8 mouse cellular contexts compared by ENCODE assay signal in the genomic region with DNA sequence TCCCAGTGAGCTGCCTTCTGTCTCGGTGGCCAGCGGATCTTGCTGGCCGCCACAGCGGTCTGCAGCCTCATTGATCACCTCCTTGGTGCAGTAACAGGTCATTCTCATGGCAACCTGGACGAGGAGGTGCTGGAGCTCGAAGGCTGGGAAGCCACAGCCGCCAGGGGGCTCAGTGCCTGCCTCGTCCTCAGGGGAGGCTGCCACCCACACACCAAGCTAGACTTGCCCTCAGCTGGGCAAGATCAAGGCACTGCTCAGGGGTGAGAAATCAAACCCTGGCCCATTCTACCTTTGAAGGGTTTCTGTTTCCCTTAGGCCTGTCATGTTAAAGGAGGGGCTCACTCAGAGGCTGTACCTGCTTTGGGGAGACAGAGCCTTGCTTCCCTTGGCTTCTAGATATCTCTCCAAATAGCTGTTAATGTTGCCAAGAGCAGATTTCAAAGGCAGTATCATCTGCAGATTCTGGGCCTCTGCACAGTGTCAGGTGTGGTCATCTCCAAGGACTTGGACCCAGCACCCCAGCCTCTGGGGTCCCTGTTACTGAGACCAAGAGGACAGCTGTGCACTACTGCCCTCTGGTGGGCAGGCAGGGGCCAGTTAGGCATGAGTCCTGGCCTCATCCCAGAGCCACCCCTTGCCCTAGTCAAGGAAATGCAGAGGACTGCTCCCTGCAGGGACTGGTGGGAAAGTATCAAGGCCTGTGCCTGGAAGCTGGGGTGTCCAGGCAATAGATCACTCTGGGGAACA. TPM values are rescaled to one million over a fixed set of nuclear protein-coding genes. Genes with fewer than 3 reads are reported as not detected.
DNase-seq lines count a peak whose midpoint lies in the region; ATAC-seq and TF ChIP-seq lines count a peak whose summit lies in the region.

No protein-coding gene starts in this region.

- ATAC-seq in frontal cortex, adult (ENCODE audit: low TSS enrichment): peak; percentile 64; the same call in 1 of the 2 replicates
- ATAC-seq in forebrain, embryonic 14.5 days: peak; percentile 57
- peak; percentile 84 for ATAC-seq in intestine, embryonic 14.5 days (replicated peaks; ENCODE audit: low FRiP score, low TSS enrichment, low read depth)
- peak; percentile 65 for ATAC-seq in lung, postnatal 0 days

- H3K9me3 ChIP-seq in forebrain, embryonic 14.5 days (replicated peaks; ENCODE audit: control insufficient read depth, low read length): no peaks in the 10 kb centered on the region
- H3K9me3 ChIP-seq in intestine, embryonic 14.5 days (ENCODE audit: control insufficient read depth, low read length): no peaks in the 10 kb centered on the region
- H3K9me3 ChIP-seq in lung, postnatal 0 days (ENCODE audit: low read length): no peaks in the 10 kb centered on the region

- H3K27ac ChIP-seq in forebrain, embryonic 14.5 days (ENCODE audit: low read depth, low read length): no peak overlapping the region
- H3K27ac ChIP-seq in intestine, embryonic 14.5 days (ENCODE audit: low read depth): no peak overlapping the region
- H3K27ac ChIP-seq in lung, postnatal 0 days (ENCODE audit: low read length): no peak overlapping the region

- TF ChIP-seq EP300 in lung, postnatal 0 days (IDR thresholded peaks at IDR 0.05): no peak

- no peaks in the 10 kb centered on the region for H3K27me3 ChIP-seq in forebrain, embryonic 14.5 days (replicated peaks; ENCODE audit: control insufficient read depth, insufficient read depth, low read length)
- no peaks in the 10 kb centered on the region for H3K27me3 ChIP-seq in intestine, embryonic 14.5 days (replicated peaks; ENCODE audit: control insufficient read depth, insufficient read depth, low read length)
- no peaks in the 10 kb centered on the region for H3K27me3 ChIP-seq in lung, postnatal 0 days (replicated peaks; ENCODE audit: insufficient read depth, low read length)
- H3K27me3 ChIP-seq in splenic B cell, adult 2 months (ENCODE audit: control insufficient read depth, insufficient read depth, low read length, poor library complexity, severe bottlenecking): no peaks in the 10 kb centered on the region

- WGBS in forebrain, embryonic 14.5 days: 25% methylated on average over 8 of the region's 8 CpGs
- WGBS in intestine, embryonic 14.5 days: 36% methylated on average over 8 of the region's 8 CpGs
- 12% methylated on average over 8 of the region's 8 CpGs for WGBS in lung, postnatal 0 days

- H3K4me1 ChIP-seq in forebrain, embryonic 14.5 days (ENCODE audit: control insufficient read depth, insufficient read depth, low read length): peaks cover 7% of the 10 kb centered on the region
- H3K4me1 ChIP-seq in intestine, embryonic 14.5 days (replicated peaks; ENCODE audit: control insufficient read depth, insufficient read depth, low read length): no peaks in the 10 kb centered on the region
- H3K4me1 ChIP-seq in lung, postnatal 0 days (ENCODE audit: insufficient read depth, low read depth, low read length): no peaks in the 10 kb centered on the region

- DNase-seq in frontal cortex, postnatal 14 days (ENCODE audit: low spot score in 2 of 2): no peak
- peak; percentile 73 for DNase-seq in A20 (ENCODE audit: low read depth, low spot score)
- DNase-seq in adrenal gland, postnatal 14 days: peak; percentile 75
- peak; percentile 62 for DNase-seq in forebrain, embryonic 14.5 days (ENCODE audit: low spot score)
- DNase-seq in intestine, embryonic 14.5 days (ENCODE audit: low spot score): peak; percentile 79
- peak; percentile 61 for DNase-seq in lung, postnatal 0 days (ENCODE audit: low spot score)
- peak; percentile 59 for DNase-seq in splenic B cell, adult 2 months (ENCODE audit: low read depth, low spot score)

- H3K4me2 ChIP-seq in forebrain, embryonic 14.5 days (ENCODE audit: low read length): no peak overlapping the region
- H3K4me2 ChIP-seq in intestine, embryonic 14.5 days (ENCODE audit: low read length): no peak overlapping the region
- H3K4me2 ChIP-seq in lung, postnatal 0 days (replicated peaks; ENCODE audit: low read depth, low read length): no peak overlapping the region

- no peaks in the 10 kb centered on the region for H3K36me3 ChIP-seq in forebrain, embryonic 14.5 days (ENCODE audit: control insufficient read depth, insufficient read depth, low read length)
- H3K36me3 ChIP-seq in intestine, embryonic 14.5 days (ENCODE audit: control insufficient read depth, insufficient read depth, low read length): no peaks in the 10 kb centered on the region
- no peaks in the 10 kb centered on the region for H3K36me3 ChIP-seq in lung, postnatal 0 days (ENCODE audit: insufficient read depth, low read length)
- H3K36me3 ChIP-seq in splenic B cell, adult 2 months (ENCODE audit: control insufficient read depth, insufficient read depth, low read length, poor library complexity, severe bottlenecking): no peaks in the 10 kb centered on the region

- peak; percentile 83 for TF ChIP-seq CTCF in lung, postnatal 0 days (IDR thresholded peaks at IDR 0.05)

- no peak overlapping the region for H3K9ac ChIP-seq in forebrain, embryonic 14.5 days (ENCODE audit: low read length)
- no peak overlapping the region for H3K9ac ChIP-seq in intestine, embryonic 14.5 days (ENCODE audit: low read length)
- no peak overlapping the region for H3K9ac ChIP-seq in lung, postnatal 0 days (replicated peaks; ENCODE audit: low read depth)

- H3K4me3 ChIP-seq in forebrain, embryonic 14.5 days (ENCODE audit: low read depth, low read length): no peak overlapping the region
- H3K4me3 ChIP-seq in intestine, embryonic 14.5 days (ENCODE audit: low read depth, low read length): no peak overlapping the region
- no peak overlapping the region for H3K4me3 ChIP-seq in lung, postnatal 0 days (ENCODE audit: low read depth, low read length)

RNA-seq across cellular contexts. Expression of a gene that starts 18.0 kb away (rescaled TPM):
- total RNA-seq in adrenal gland, postnatal 14 days (2021): 63.2 and 65.9 TPM in 2 replicates
- polyA plus RNA-seq in forebrain, embryonic 14.5 days (2014; fragmentation: Nextera tagmentation; extraction: Ambion mirVana): 94.9 and 113 TPM in 2 replicates
- polyA plus RNA-seq in intestine, embryonic 14.5 days (2014; fragmentation: Nextera tagmentation; extraction: Ambion mirVana): 153 and 166 TPM in 2 replicates
- polyA plus RNA-seq in lung, postnatal 0 days (2015; fragmentation: Nextera tagmentation; extraction: Ambion mirVana): 99.6 and 103 TPM in 2 replicates

RNA-seq across cellular contexts. Expression of a gene that starts 18.0 kb away (rescaled TPM):
- total RNA-seq in adrenal gland, postnatal 14 days (2021): 425 and 429 TPM in 2 replicates
- polyA plus RNA-seq in forebrain, embryonic 14.5 days (2014; fragmentation: Nextera tagmentation; extraction: Ambion mirVana): 330 and 443 TPM in 2 replicates
- 428 and 448 TPM in 2 replicates for polyA plus RNA-seq in intestine, embryonic 14.5 days (2014; fragmentation: Nextera tagmentation; extraction: Ambion mirVana)
- polyA plus RNA-seq in lung, postnatal 0 days (2015; fragmentation: Nextera tagmentation; extraction: Ambion mirVana): 270 and 333 TPM in 2 replicates

RNA-seq across cellular contexts. Expression of a gene that starts 50.1 kb away (rescaled TPM):
- not detected in 2 replicates for total RNA-seq in adrenal gland, postnatal 14 days (2021)
- polyA plus RNA-seq in forebrain, embryonic 14.5 days (2014; fragmentation: Nextera tagmentation; extraction: Ambion mirVana): 0.06 TPM in 1 of 2 replicates, not detected in the other
- polyA plus RNA-seq in intestine, embryonic 14.5 days (2014; fragmentation: Nextera tagmentation; extraction: Ambion mirVana): 0.07 and 0.16 TPM in 2 replicates
- polyA plus RNA-seq in lung, postnatal 0 days (2015; fragmentation: Nextera tagmentation; extraction: Ambion mirVana): not detected in 2 replicates

Comparison
In these comparisons a context has a peak if more than half of its experiments do, and no peak if none do; other contexts are left out.
1. DNase-seq: peak in A20 (single experiment), adrenal gland, postnatal 14 days (single experiment), forebrain, embryonic 14.5 days (single experiment), intestine, embryonic 14.5 days (single experiment), lung, postnatal 0 days (single experiment) and splenic B cell, adult 2 months (single experiment); none in frontal cortex, postnatal 14 days (0 of 2).
2. Peak in every context shown above with its lines, with median percentiles within 50 percentile points of each other: ATAC-seq.